18 mouse cellular contexts compared by ENCODE assay signal in the genomic region with DNA sequence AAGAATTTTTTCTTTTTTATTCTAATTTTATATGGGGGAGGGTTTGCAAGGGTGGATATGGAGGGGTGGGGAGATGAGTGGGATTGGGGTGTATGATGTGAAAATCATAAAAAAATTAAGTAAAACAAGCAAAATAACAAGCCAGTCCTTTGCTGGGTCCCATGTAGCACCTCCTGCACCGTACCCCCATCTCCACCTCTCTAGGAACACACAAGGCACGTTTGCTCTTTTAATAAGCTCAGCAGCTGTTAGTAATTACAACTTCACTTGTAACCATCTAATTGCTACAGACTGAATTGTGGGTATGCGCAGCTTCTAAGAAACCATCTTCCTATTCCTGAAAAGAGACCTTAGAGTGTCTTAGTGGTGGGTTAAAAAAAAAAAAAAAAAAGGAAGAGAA.
"Had no signal": no experiment of that assay in that cellular context is flagged by ENCODE, and none has a peak within 500 bp of the region (broad histone marks: within the 10 kb centered on the region; RNA-seq: fewer than 3 reads in every experiment).

No protein-coding gene starts in this region.

- H3K9me3 ChIP-seq: liver, embryonic 13.5 days; megakaryocyte, embryonic 14.5 days; midbrain, embryonic 10.5 days; midbrain, embryonic 13.5 days; neural tube, embryonic 13.5 days; stomach, embryonic 15.5 days had no signal

- H3K4me2 ChIP-seq: liver, embryonic 13.5 days; lung, embryonic 14.5 days; midbrain, embryonic 13.5 days; neural tube, embryonic 13.5 days; stomach, embryonic 15.5 days had no signal

- H3K4me3 ChIP-seq: left cerebral cortex, adult 2 months; liver, embryonic 13.5 days; megakaryocyte, embryonic 14.5 days; midbrain, embryonic 10.5 days; midbrain, embryonic 13.5 days; myocyte; neural tube, embryonic 13.5 days; stomach, embryonic 15.5 days had no signal

- H3K27ac ChIP-seq: kidney, postnatal 0 days; left cerebral cortex, adult 2 months; liver, embryonic 13.5 days; macrophage; midbrain, embryonic 10.5 days; midbrain, embryonic 13.5 days; neural tube, embryonic 13.5 days; stomach, embryonic 15.5 days had no signal

- H3K4me1 ChIP-seq: liver, embryonic 13.5 days; megakaryocyte, embryonic 14.5 days; midbrain, embryonic 10.5 days; midbrain, embryonic 13.5 days; neural tube, embryonic 13.5 days; stomach, embryonic 15.5 days had no signal

- DNase-seq: kidney, postnatal 36 days; layer of hippocampus, postnatal 36 days; liver, embryonic 13.5 days; lung, embryonic 14.5 days; retina, postnatal 1 day; right cerebral cortex, postnatal 25 days; spleen, adult 18-20 months; thymus, postnatal 25 days had no signal

- H3K9ac ChIP-seq: liver, embryonic 13.5 days; lung, embryonic 14.5 days; midbrain, embryonic 13.5 days; neural tube, embryonic 13.5 days; stomach, embryonic 15.5 days had no signal

- H3K27me3 ChIP-seq: liver, embryonic 13.5 days; megakaryocyte, embryonic 14.5 days; midbrain, embryonic 13.5 days; neural tube, embryonic 13.5 days; stomach, embryonic 15.5 days had no signal

- ATAC-seq: lung, postnatal 0 days had no signal
